Mouse (Mus musculus) midbrain, embryonic 16.5 days (tissue): ENCODE measurements at regions not wholly inside any gene's neighbourhood (a gene's known extent, or its start where the extent isn't known, plus 50 kb on each side); places are given as distances from the start of the nearest gene placed in this dataset.
"Not testable (repeated sequence)": the region's sequence is repeated elsewhere in the genome, so short reads cannot be mapped to it uniquely, and the experiment has no call there.

ENCODE experiments used
- ATAC-seq: fragments of 200-750 bp; cut with Nextera tagmentation; 2 replicates; pipeline ENCODE4 v1.8.0; 2017; ENCODE audit warnings: moderate TSS enrichment
- H3K27ac ChIP-seq: fragments of 300-500 bp; sonication (generic); 2 replicates; pipeline ENCODE4 v1.5.1; 2014; ENCODE audit warnings: mild to moderate bottlenecking, low read length, mixed read lengths
- H3K27me3 ChIP-seq: fragments of 300-500 bp; sonication (generic); 2 replicates; pipeline ENCODE4 v1.6.1; 2014; ENCODE audit warnings: low read depth, low read length, mixed read lengths; ENCODE audit not compliant: control insufficient read depth, insufficient read depth
- H3K36me3 ChIP-seq: fragments of 300-500 bp; sonication (generic); 2 replicates; pipeline ENCODE4 v1.6.1; 2014; ENCODE audit warnings: mild to moderate bottlenecking, low read length, moderate library complexity, mixed read lengths; ENCODE audit not compliant: control insufficient read depth, insufficient read depth
- H3K4me1 ChIP-seq: fragments of 300-500 bp; sonication (generic); 2 replicates; pipeline ENCODE4 v1.6.1; 2014; ENCODE audit warnings: mild to moderate bottlenecking, low read length, mixed read lengths; ENCODE audit not compliant: control insufficient read depth, insufficient read depth
- H3K4me2 ChIP-seq: fragments of 300-500 bp; sonication (generic); 2 replicates; pipeline ENCODE4 v1.6.1; 2014; ENCODE audit warnings: mild to moderate bottlenecking, low read length, mixed read lengths
- H3K4me3 ChIP-seq: fragments of 300-500 bp; sonication (generic); 2 replicates; pipeline ENCODE4 v1.5.1; 2014; ENCODE audit warnings: low read depth, mild to moderate bottlenecking, low read length, moderate library complexity, mixed read lengths
- H3K9ac ChIP-seq: fragments of 300-500 bp; sonication (generic); 2 replicates; pipeline ENCODE4 v1.6.1; 2014; ENCODE audit warnings: low read depth, low read length, mixed read lengths
- H3K9me3 ChIP-seq: fragments of 300-500 bp; sonication (generic); replicated peaks from 2 replicates; pipeline ENCODE4 v1.6.1; 2014; ENCODE audit warnings: mild to moderate bottlenecking, low read length, mixed read lengths; ENCODE audit not compliant: control insufficient read depth, poor library complexity, severe bottlenecking
- WGBS: fragments of 180-500 bp; shearing (Covaris S2); extraction: QIAGEN DNeasy Blood & Tissue Kit; methylation state at CpG from one replicate; pipeline ENCODE4 v1.1.7; 2014; 5-methylcytosine and 5-hydroxymethylcytosine counted together

GRCm38 (mm10) chr3:37816781-37817433 is 92.6 kb upstream of the Gm5148 start:
- Histone ChIP-seq H3K9me3 (no peaks in the 10 kb centered on the region), H3K4me3 (no peak overlapping the region), H3K27me3 (no peaks in the 10 kb centered on the region), H3K27ac (0 out of 2 replicates have a peak overlapping the region, but pooled peaks have one; percentile 18), H3K4me1 (no peaks in the 10 kb centered on the region), H3K9ac (no peak overlapping the region), H3K36me3 (no peaks in the 10 kb centered on the region), H3K4me2 (no peak overlapping the region)
- ATAC-seq = peak; percentile 89
- 23% methylated on average over 6 of the region's 6 CpGs for WGBS

GRCm38 (mm10) chr3:37815771-37816170 is 91.5 kb upstream of the Gm5148 start:
- H3K4me3 ChIP-seq = no peak overlapping the region
- H3K9ac ChIP-seq = no peak overlapping the region
- no peak overlapping the region for H3K4me2 ChIP-seq
- no peak for ATAC-seq
- H3K4me1 ChIP-seq = no peaks in the 10 kb centered on the region
- no peak overlapping the region for H3K27ac ChIP-seq
- no peaks in the 10 kb centered on the region for H3K27me3 ChIP-seq
- H3K36me3 ChIP-seq = no peaks in the 10 kb centered on the region
- no peaks in the 10 kb centered on the region for H3K9me3 ChIP-seq
- WGBS = 91% methylated on average over 6 of the region's 6 CpGs

GRCm38 (mm10) chr3:37812936-37813335 is 88.6 kb upstream of the Gm5148 start:
- Histone ChIP-seq H3K4me3 (no peak overlapping the region), H3K4me2 (no peak overlapping the region), H3K27ac (no peak overlapping the region), H3K9ac (no peak overlapping the region), H3K27me3 (no peaks in the 10 kb centered on the region), H3K36me3 (no peaks in the 10 kb centered on the region), H3K4me1 (no peaks in the 10 kb centered on the region), H3K9me3 (no peaks in the 10 kb centered on the region)
- no peak for ATAC-seq
- WGBS = 87% methylated on average over 3 of the region's 3 CpGs

DNA sequence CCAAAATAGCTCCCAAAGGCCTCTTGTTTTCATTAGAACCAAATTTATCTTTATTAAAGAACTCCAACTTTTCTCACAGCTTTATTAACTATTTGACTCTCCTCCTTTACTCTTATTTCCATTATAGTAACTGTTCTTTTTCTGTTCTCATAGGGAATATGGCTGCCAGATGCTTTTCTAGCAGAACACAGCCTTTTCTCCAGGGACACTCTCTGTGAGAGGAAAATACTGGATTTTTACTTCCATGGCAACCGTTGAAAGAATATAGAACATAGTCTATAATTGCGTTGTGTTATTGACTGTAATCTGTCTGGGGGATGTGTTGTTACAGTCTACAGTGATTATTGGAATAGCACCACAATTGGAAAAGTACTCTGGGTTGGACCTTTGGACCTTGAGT is 87.1 kb upstream of the Gm5148 start:
- Histone ChIP-seq H3K9me3 (no peaks in the 10 kb centered on the region), H3K9ac (no peak overlapping the region), H3K4me3 (no peak overlapping the region), H3K36me3 (no peaks in the 10 kb centered on the region), H3K4me1 (no peaks in the 10 kb centered on the region), H3K27me3 (no peaks in the 10 kb centered on the region), H3K27ac (no peak overlapping the region), H3K4me2 (no peak overlapping the region)
- ATAC-seq = no peak
- 72% methylated on average over 2 of the region's 2 CpGs for WGBS

DNA sequence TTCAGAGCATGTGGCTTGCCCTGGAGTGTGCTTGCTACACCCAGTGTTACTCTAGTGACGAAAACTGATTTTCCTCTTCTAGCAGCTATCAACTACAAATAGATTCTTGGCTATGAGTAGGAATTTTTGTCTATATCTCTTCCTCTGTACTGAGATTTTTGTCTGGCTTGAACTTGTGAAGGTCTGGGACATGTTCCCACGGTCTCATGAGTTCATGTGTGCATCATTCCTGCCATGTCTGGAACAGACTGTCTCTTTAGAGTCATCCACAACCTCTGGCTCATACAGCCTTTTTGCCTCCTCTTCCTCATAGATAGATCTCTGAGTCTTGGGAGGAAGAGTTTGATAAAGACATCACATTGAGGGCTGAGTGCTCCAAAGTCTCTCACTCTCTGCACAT is 86.5 kb upstream of the Gm5148 start:
- 91% methylated on average over 2 of the region's 2 CpGs for WGBS
- no peak overlapping the region for H3K4me2 ChIP-seq
- ATAC-seq = no peak

DNA sequence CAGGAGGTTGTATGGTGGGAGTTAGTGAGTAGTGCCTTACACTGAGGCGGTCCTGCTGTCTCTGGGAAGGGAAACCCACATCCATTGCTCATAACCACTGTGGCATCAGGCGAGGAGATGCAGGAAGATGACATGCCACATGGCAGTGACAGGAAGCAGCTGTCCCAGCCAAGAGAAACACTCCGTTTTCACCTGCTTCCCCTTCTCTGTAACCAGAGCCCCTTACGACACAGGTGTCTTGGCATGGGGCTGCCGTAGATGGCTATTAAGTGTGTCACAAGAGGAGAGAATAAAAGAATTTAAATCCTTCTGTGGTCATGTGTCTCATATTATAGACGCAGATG is 81.5 kb upstream of the Gm5148 start:
- 70% methylated on average over 6 of the region's 6 CpGs for WGBS
- no peak overlapping the region for H3K9ac ChIP-seq
- no peaks in the 10 kb centered on the region for H3K27me3 ChIP-seq
- no peak overlapping the region for H3K27ac ChIP-seq
- no peaks in the 10 kb centered on the region for H3K36me3 ChIP-seq
- ATAC-seq = no peak
- no peak overlapping the region for H3K4me2 ChIP-seq
- H3K4me1 ChIP-seq = no peaks in the 10 kb centered on the region
- no peak overlapping the region for H3K4me3 ChIP-seq
- no peaks in the 10 kb centered on the region for H3K9me3 ChIP-seq

More for the DNA sequence above, 86.5 kb upstream of the Gm5148 start:
- H3K9me3 ChIP-seq = no peaks in the 10 kb centered on the region
- H3K4me3 ChIP-seq = no peak overlapping the region
- H3K27ac ChIP-seq = no peak overlapping the region
- no peaks in the 10 kb centered on the region for H3K36me3 ChIP-seq
- no peak overlapping the region for H3K9ac ChIP-seq
- H3K4me1 ChIP-seq = no peaks in the 10 kb centered on the region
- H3K27me3 ChIP-seq = no peaks in the 10 kb centered on the region

- 92% methylated on average over 9 of the region's 9 CpGs for WGBS
- Histone ChIP-seq H3K27ac (no peak overlapping the region), H3K9me3 (no peaks in the 10 kb centered on the region), H3K4me1 (no peaks in the 10 kb centered on the region), H3K36me3 (no peaks in the 10 kb centered on the region), H3K9ac (no peak overlapping the region), H3K4me2 (no peak overlapping the region), H3K27me3 (no peaks in the 10 kb centered on the region), H3K4me3 (no peak overlapping the region)
- no peak for ATAC-seq
Observed at GRCm38 (mm10) chr3:37804941-37805804, 80.9 kb upstream of the Gm5148 start.

DNA sequence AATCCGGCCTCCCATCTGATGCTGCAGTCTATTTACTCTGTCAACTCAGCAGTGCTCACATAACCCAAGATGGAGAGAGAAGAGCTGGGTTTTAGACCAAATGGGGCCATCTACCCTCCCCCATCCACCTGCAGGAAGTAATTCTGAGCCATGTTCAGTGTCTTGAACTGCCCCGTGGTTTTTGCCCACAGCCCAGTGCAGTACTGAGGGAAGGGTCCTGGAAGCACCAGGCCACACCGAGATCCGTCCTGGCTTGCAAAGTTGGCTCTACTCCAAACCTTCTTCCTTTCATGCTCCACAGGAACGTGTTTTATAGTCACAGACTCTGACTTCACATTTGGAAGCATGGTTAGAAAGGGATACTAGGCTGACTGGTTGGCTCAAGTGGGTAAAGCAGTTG is 80.0 kb upstream of the Gm5148 start:
- Histone ChIP-seq H3K36me3 (no peaks in the 10 kb centered on the region), H3K4me3 (no peak overlapping the region), H3K4me2 (no peak overlapping the region), H3K9me3 (no peaks in the 10 kb centered on the region), H3K9ac (no peak overlapping the region), H3K27me3 (no peaks in the 10 kb centered on the region), H3K27ac (no peak overlapping the region), H3K4me1 (no peaks in the 10 kb centered on the region)
- ATAC-seq = no peak
- 55% methylated on average over 5 of the region's 5 CpGs for WGBS

DNA sequence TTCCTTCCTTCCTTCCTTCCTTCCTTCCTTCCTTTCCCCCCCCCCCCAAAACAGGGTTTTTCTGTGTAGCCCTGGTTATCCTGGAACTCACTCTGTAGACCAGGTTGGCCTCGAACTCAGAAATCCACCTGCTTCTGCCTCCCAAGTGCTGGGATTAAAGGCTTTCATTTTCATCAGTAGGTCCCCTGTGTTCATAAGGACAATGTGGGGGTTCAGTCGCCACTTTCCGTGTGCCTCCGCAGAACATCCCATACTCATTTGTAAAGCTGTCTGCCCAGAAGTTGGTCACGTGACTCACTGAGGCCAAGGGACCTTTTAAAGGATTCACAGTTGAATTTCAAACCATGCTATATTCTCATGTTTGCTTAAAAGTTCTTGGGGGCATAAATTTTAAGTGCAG is 79.5 kb upstream of the Gm5148 start:
- H3K36me3 ChIP-seq, H3K4me3 ChIP-seq, H3K27ac ChIP-seq, H3K4me2 ChIP-seq, ATAC-seq, H3K27me3 ChIP-seq, H3K9ac ChIP-seq, H3K9me3 ChIP-seq, H3K4me1 ChIP-seq: not testable (repeated sequence)
- WGBS = 92% methylated on average over 5 of the region's 5 CpGs
